Mouse (Mus musculus) heart, embryonic 15.5 days (tissue): ENCODE results near the gene Katnb1. TPM values are rescaled to one million over a fixed set of nuclear protein-coding genes. Genes with fewer than 3 reads are reported as not detected.

Experiments
- ATAC-seq: fragments of 200-750 bp; cut with Nextera tagmentation; replicated peaks from 2 replicates; pipeline ENCODE4 v1.8.0; 2017; ENCODE audit warnings: low read depth, moderate TSS enrichment; ENCODE audit not compliant: insufficient number of reproducible peaks, insufficient read depth, low FRiP score
- H3K27ac ChIP-seq: fragments of 300-500 bp; sonication (generic); 2 replicates; pipeline ENCODE4 v1.5.1; 2015; ENCODE audit warnings: mild to moderate bottlenecking, inconsistent platforms
- H3K27me3 ChIP-seq: fragments of 300-500 bp; sonication (generic); 2 replicates; pipeline ENCODE4 v1.6.1; 2015; ENCODE audit warnings: inconsistent platforms
- H3K36me3 ChIP-seq: fragments of 300-500 bp; sonication (generic); 2 replicates; pipeline ENCODE4 v1.6.1; 2015; ENCODE audit warnings: mild to moderate bottlenecking, inconsistent platforms
- H3K4me1 ChIP-seq: fragments of 300-500 bp; sonication (generic); replicated peaks from 2 replicates; pipeline ENCODE4 v1.6.1; 2015; ENCODE audit warnings: inconsistent platforms
- H3K4me2 ChIP-seq: fragments of 300-500 bp; sonication (generic); 2 replicates; pipeline ENCODE4 v1.6.1; 2015; ENCODE audit warnings: inconsistent platforms, mild to moderate bottlenecking, moderate library complexity
- H3K4me3 ChIP-seq: fragments of 300-500 bp; sonication (generic); 2 replicates; pipeline ENCODE4 v1.5.1; 2015; ENCODE audit warnings: mild to moderate bottlenecking, inconsistent platforms
- H3K9ac ChIP-seq: fragments of 300-500 bp; sonication (generic); 2 replicates; pipeline ENCODE4 v1.6.1; 2015; ENCODE audit warnings: mild to moderate bottlenecking, inconsistent platforms
- H3K9me3 ChIP-seq: fragments of 300-500 bp; sonication (generic); replicated peaks from 2 replicates; pipeline ENCODE4 v1.6.1; 2016; ENCODE audit warnings: inconsistent platforms
- whole genome bisulfite sequencing: fragments of 180-500 bp; shearing (Covaris S2); methylation state at CpG from one replicate; pipeline ENCODE4 v1.1.7; 2015; ENCODE audit warnings: mixed read lengths; 5-methylcytosine and 5-hydroxymethylcytosine counted together
- polyA plus RNA-seq: library from polyadenylated mRNA; unstranded; fragments of >200 nt; fragmentation: Nextera tagmentation; extraction: Ambion mirVana; gene quantifications from 2 replicates; pipeline ENCODE4 v1.2.1, GENCODE M21; 2015

The Katnb1 gene
- polyA plus RNA-seq, 1 experiment from 2014 or later = 15.3 TPM

GRCm38 (mm10) chr8:95141026-95141425, 60.0 kb downstream of the Katnb1 start:
- H3K9ac ChIP-seq = no peak overlapping the region
- WGBS = 74% methylated on average over 1 of the region's 1 CpGs

GRCm38 (mm10) chr8:95141469-95142074, 60.6 kb downstream of the Katnb1 start:
- 8% methylated on average over 6 of the region's 6 CpGs for WGBS
- peaks cover 66% of the 10 kb centered on the region for H3K4me1 ChIP-seq
- ATAC-seq = peak; percentile 23; the same call in 1 of the 2 replicates

More at GRCm38 (mm10) chr8:95141026-95141425, 60.0 kb downstream of the Katnb1 start:
- H3K36me3 ChIP-seq = no peaks in the 10 kb centered on the region
- no peaks in the 10 kb centered on the region for H3K27me3 ChIP-seq
- peak overlapping the region; percentile 94 for H3K4me2 ChIP-seq
- no peaks in the 10 kb centered on the region for H3K9me3 ChIP-seq
- ATAC-seq = no peak
- H3K4me3 ChIP-seq = peak overlapping the region; percentile 75; the same call in 1 of the 2 replicates
- peak overlapping the region; percentile 74 for H3K27ac ChIP-seq
- peaks cover 66% of the 10 kb centered on the region for H3K4me1 ChIP-seq

GRCm38 (mm10) chr8:95142075-95142831, 61.3 kb downstream of the Katnb1 start:
- Histone ChIP-seq H3K27me3 (no peaks in the 10 kb centered on the region), H3K4me1 (peaks cover 60% of the 10 kb centered on the region), H3K9me3 (no peaks in the 10 kb centered on the region), H3K9ac (peak overlapping the region; percentile 86), H3K27ac (peak overlapping the region; percentile 74), H3K36me3 (no peaks in the 10 kb centered on the region), H3K4me2 (peak overlapping the region; percentile 94), H3K4me3 (peak overlapping the region; percentile 75)
- 1% methylated on average over 57 of the region's 66 CpGs for WGBS
- peak; percentile 65 for ATAC-seq

More at GRCm38 (mm10) chr8:95141469-95142074, 60.6 kb downstream of the Katnb1 start:
- Histone ChIP-seq H3K27ac (peak overlapping the region; percentile 74), H3K9ac (peak overlapping the region; percentile 86), H3K4me3 (peak overlapping the region; percentile 75), H3K4me2 (peak overlapping the region; percentile 94), H3K9me3 (no peaks in the 10 kb centered on the region), H3K36me3 (no peaks in the 10 kb centered on the region), H3K27me3 (no peaks in the 10 kb centered on the region)

- H3K4me2 ChIP-seq = peak overlapping the region; percentile 94
- no peaks in the 10 kb centered on the region for H3K9me3 ChIP-seq
- no peaks in the 10 kb centered on the region for H3K27me3 ChIP-seq
- H3K9ac ChIP-seq = no peak overlapping the region
- 24% methylated on average over 17 of the region's 17 CpGs for WGBS
- no peak for ATAC-seq
- H3K36me3 ChIP-seq = no peaks in the 10 kb centered on the region
- H3K27ac ChIP-seq = peak overlapping the region; percentile 74
- peak overlapping the region; percentile 75 for H3K4me3 ChIP-seq
- H3K4me1 ChIP-seq = peaks cover 51% of the 10 kb centered on the region
Observed at GRCm38 (mm10) chr8:95142985-95143804, 62.2 kb downstream of the Katnb1 start.

- 78% methylated on average over 6 of the region's 6 CpGs for WGBS
- no peak for ATAC-seq
- Histone ChIP-seq H3K9ac (no peak overlapping the region), H3K4me2 (no peak overlapping the region), H3K27ac (0 out of 2 replicates have a peak overlapping the region, but pooled peaks have one; percentile 74), H3K36me3 (no peaks in the 10 kb centered on the region), H3K4me1 (peaks cover 47% of the 10 kb centered on the region), H3K9me3 (no peaks in the 10 kb centered on the region), H3K27me3 (no peaks in the 10 kb centered on the region), H3K4me3 (no peak overlapping the region)
Observed at GRCm38 (mm10) chr8:95143805-95144630, 63.0 kb downstream of the Katnb1 start.

GRCm38 (mm10) chr8:95144631-95145015, 63.6 kb downstream of the Katnb1 start:
- Histone ChIP-seq H3K9me3 (no peaks in the 10 kb centered on the region), H3K4me1 (peaks cover 43% of the 10 kb centered on the region)

GRCm38 (mm10) chr8:95146044-95146745, 65.2 kb downstream of the Katnb1 start:
- H3K4me1 ChIP-seq = peaks cover 28% of the 10 kb centered on the region
- H3K36me3 ChIP-seq = no peaks in the 10 kb centered on the region
- no peak for ATAC-seq
- no peak overlapping the region for H3K4me3 ChIP-seq
- 53% methylated on average over 2 of the region's 2 CpGs for WGBS
- no peaks in the 10 kb centered on the region for H3K27me3 ChIP-seq
- no peak overlapping the region for H3K4me2 ChIP-seq
- no peak overlapping the region for H3K27ac ChIP-seq
- no peaks in the 10 kb centered on the region for H3K9me3 ChIP-seq
- H3K9ac ChIP-seq = no peak overlapping the region

More at GRCm38 (mm10) chr8:95144631-95145015, 63.6 kb downstream of the Katnb1 start:
- WGBS = 52% methylated on average over 2 of the region's 2 CpGs
- Histone ChIP-seq H3K4me3 (no peak overlapping the region), H3K27me3 (no peaks in the 10 kb centered on the region), H3K36me3 (no peaks in the 10 kb centered on the region), H3K27ac (no peak overlapping the region), H3K9ac (no peak overlapping the region), H3K4me2 (no peak overlapping the region)
- ATAC-seq = no peak

- Histone ChIP-seq H3K9ac (no peak overlapping the region), H3K9me3 (no peaks in the 10 kb centered on the region), H3K4me2 (no peak overlapping the region), H3K4me3 (no peak overlapping the region), H3K27ac (no peak overlapping the region), H3K4me1 (peaks cover 22% of the 10 kb centered on the region), H3K36me3 (no peaks in the 10 kb centered on the region), H3K27me3 (no peaks in the 10 kb centered on the region)
- ATAC-seq = no peak
- WGBS = 86% methylated on average over 5 of the region's 5 CpGs
Observed at GRCm38 (mm10) chr8:95146846-95147245, 65.9 kb downstream of the Katnb1 start.

- no peak overlapping the region for H3K27ac ChIP-seq
- no peak overlapping the region for H3K4me2 ChIP-seq
- no peaks in the 10 kb centered on the region for H3K9me3 ChIP-seq
- 45% methylated on average over 10 of the region's 10 CpGs for WGBS
- no peak overlapping the region for H3K4me3 ChIP-seq
- no peaks in the 10 kb centered on the region for H3K36me3 ChIP-seq
- no peaks in the 10 kb centered on the region for H3K27me3 ChIP-seq
- ATAC-seq = no peak
- no peak overlapping the region for H3K9ac ChIP-seq
- H3K4me1 ChIP-seq = peaks cover 3% of the 10 kb centered on the region
Observed at GRCm38 (mm10) chr8:95149426-95149825, 68.4 kb downstream of the Katnb1 start.

GRCm38 (mm10) chr8:95150608-95151007, 69.6 kb downstream of the Katnb1 start:
- no peak overlapping the region for H3K4me3 ChIP-seq
- WGBS = 54% methylated on average over 3 of the region's 3 CpGs
- no peaks in the 10 kb centered on the region for H3K9me3 ChIP-seq
- H3K4me2 ChIP-seq = no peak overlapping the region
- no peak overlapping the region for H3K9ac ChIP-seq
- H3K36me3 ChIP-seq = no peaks in the 10 kb centered on the region
- peaks cover 9% of the 10 kb centered on the region for H3K4me1 ChIP-seq
- H3K27ac ChIP-seq = no peak overlapping the region
- ATAC-seq = no peak
- H3K27me3 ChIP-seq = no peaks in the 10 kb centered on the region
